Mouse (Mus musculus): ENCODE results near the gene Exoc7.

DNA sequence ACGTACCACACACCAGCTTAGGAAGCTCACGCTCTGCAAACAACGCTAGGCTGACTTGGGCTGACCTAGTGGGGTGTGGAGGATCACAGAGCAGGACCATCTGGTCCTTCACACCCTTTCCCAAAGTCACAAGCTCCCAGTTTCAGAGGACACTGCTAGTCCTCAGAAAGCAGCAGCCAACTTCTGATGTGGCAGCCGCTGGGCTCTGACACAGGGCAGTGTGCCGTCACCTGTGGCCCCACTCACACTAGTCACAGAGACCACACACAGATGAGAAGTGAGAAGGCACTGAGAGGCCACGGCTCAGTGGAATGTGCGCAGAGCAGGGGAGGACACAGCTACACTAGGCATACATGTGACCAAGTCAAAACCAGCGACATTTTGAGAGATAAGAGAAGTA lies 56.1 kb downstream of the Exoc7 start:
- no peak for TF ChIP-seq CTCF (IDR thresholded peaks at IDR 0.05; ENCODE audit: borderline replicate concordance, insufficient read depth, low read depth, low read length)
- no peak for TF ChIP-seq POLR2A (IDR thresholded peaks at IDR 0.05; ENCODE audit: borderline replicate concordance, insufficient read depth, low read length)

Measured in cerebellum, adult 2 months (tissue).